Mouse (Mus musculus) testis, postnatal 14 days (tissue): ENCODE measurements around the gene Mks1.

Experiments
- DNase-seq: peaks from one replicate; pipeline ENCODE4 v3.0.0; 2021; ENCODE audit warnings: low spot score

Gene Mks1

DNA sequence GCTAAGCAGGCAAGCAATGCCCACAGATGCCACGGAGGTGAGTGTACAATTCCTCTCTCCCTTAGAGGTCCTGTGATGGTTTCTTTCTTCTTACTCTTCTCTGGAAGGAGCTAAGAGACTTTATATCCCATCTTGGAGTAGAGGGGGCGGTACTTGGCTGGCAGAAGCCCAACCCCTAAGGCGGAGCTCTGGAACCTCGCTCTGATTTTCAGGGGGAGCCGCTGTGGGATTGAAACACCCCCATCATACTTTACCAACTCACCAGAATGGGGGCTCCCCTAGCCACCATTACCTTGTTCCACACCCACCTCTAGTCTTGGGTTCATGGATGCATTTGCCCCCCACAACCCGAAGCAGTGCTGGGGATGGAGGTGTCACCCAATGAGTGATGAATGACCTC, 22.4 kb downstream of the Mks1 start, which contains the start of gene Epx:
TSS of gene Epx (minus strand) at position 101 of the 400 bp plus-strand sequence.
- no peak for DNase-seq

DNA sequence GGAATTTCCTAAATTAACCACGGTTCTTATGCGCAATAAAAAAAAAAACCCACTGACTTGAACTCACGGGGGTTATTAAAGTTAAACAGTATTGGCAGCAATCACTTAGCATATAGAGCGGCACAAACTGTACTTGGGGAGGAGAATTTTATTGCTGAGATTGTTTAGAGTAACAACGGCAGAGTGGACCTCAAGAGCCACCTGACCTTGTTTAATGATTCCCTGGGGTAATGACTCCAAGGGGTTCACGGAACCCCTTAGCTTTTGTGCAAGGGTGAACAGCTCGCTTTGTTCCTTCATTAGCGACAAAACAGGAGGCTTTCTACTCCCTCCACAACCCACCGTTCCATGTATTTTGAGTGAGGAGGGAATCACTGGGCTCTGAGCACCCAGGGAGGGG, 26.8 kb downstream of the Mks1 start:
- DNase-seq: no peak

DNA sequence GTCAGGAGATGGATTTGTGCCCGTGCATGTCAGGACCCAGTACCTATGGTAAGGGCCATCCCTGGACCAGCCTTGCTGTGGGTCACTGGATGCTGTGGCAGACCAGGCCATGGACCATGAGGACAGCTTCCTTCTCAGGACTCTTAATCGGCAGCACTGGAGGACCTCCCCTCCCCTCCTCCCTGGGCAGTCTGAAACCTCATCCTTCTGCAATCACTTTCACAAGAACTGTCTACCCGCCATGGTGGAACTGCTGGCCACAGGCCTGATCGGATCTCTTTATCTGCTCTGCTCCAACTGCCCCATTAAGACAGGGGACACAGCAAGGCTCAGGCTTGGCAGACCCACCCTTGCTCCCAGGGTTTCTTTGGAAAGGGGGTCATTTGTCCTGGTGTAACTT, 28.7 kb downstream of the Mks1 start:
- DNase-seq: no peak

DNA sequence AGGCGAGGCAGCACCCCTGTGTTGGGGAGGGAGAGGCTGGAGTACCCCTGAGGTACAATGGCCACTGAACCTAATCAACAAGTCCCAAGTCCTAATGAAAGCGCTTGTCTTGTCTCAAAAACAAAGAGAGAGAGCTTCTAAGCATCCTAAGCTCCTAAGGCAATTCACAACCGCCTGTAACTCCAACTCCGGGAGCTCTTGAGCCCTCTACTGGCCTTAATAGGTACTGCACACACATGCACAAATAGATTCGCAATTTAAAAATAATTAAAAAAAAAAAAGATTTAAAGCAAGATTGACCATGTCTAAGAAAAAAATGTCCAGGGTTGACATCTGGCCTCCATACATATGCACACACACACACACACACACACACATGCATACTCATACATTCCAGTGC, 30.5 kb downstream of the Mks1 start:
- no peak for DNase-seq

DNA sequence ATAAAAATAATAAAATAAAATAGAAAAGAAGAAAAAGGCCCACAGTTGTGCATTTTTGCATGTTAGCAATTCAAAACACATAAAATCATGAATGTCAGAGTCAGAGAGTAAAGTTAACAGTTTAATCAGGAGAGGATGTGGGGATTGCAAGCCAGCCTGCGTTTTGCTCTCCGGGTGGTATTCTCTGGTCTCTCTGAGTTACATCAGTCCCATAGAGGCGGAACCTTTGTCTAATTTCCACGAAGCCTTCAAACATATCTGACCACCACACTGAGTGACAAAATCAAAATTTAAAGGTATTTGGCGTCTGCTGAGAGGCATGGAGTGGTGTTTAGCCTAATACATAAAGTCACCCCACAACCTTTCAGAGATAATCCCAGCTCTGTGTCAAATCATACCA, 31.8 kb downstream of the Mks1 start:
- DNase-seq: no peak

DNA sequence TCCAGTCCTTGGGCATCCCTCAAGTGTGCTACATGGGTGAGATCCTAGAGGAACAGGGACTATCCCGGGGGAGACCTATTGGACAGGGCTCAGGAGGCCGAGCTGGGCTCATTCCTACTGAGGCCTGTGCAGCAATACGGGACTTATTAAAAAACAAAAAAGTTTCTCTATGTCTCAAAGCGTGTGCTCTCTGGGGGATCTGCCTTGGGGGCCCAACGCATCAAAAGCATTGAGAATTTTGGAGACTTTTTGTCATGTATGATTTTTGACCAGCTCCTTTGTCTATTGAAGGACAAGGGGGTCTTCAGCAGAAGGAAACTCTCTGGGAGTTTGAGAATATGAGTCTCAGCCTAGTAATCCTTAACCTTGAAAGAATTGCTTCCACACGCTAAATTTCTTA, 39.2 kb downstream of the Mks1 start, which contains the start of gene Olfr462:
TSS of gene Olfr462 (minus strand) at position 101 of the 400 bp plus-strand sequence.
- DNase-seq: no peak

DNA sequence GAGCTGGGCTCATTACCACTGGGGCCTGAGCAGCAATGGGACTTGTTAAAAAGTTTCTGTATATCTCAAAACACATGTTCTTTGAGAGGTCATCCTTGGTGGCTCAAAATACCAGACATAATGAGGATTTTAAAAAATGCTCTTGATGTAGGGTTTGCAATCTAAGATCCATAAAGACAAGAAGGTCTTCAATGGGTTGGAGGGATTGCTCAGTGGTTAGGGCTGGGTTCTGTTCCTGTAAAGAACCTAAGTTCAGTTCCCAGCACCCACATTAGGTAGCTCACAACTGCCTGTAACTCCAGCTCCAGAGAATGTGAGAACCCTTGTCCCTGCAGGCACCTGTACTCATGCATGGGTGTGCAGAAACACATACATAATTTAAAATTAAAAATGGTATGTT, 44.3 kb downstream of the Mks1 start, which contains the start of gene Olfr463:
TSS of gene Olfr463 (minus strand) at position 101 of the 400 bp plus-strand sequence.
- DNase-seq: no peak

DNA sequence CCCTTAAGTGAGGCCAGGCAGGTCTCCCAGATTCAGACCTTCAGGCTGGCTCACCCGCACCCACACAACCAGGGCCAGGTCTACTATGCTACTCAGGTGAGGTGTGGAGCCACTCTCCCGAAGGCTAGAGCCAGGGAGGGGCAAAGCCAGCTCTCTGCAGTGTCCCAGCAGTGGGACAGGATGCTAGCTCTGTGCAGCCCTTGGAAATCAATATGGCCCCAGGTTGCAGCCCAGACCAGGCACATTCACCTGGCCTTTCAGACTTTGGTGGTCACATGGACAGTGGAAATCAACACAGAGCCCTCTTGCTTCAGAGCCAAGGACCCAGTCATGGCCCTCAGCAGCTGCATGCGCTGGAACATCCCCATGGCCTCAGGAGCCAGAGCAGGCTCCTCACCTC, 51.3 kb downstream of the Mks1 start:
- no peak for DNase-seq
